Comparison of ENCODE assay signal across 21 mouse cellular contexts in the genomic region with DNA sequence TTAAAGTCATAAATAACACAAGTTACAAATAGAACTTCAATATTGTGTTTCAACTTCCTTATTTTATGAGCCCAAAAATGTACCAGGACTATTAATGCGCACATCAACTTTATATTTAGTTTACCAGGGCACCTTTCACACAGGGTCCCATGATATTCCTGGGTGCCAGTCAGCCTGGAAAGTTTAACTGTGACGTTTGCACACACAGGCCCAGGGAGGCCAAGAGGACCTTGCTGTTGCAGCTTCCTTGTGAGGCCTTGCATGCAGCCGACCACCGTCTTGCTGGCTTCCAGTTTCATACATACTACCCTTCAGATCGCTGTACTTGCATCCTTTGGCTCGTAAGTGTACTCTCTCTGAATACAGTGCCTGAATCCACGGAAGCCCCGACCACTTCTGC. TPM values are rescaled to one million over a fixed set of nuclear protein-coding genes. Genes with fewer than 3 reads are reported as not detected.
A peak's percentile ranks its signal among the peaks of the same experiment; 100 is the strongest.
DNase-seq lines count a peak whose midpoint lies in the region; ATAC-seq and TF ChIP-seq lines count a peak whose summit lies in the region.
"Had no signal": no experiment of that assay in that cellular context is flagged by ENCODE, and none has a peak within 500 bp of the region (broad histone marks: within the 10 kb centered on the region; RNA-seq: fewer than 3 reads in every experiment).

No protein-coding gene starts in this region.

- peak overlapping the region; percentile 15; the same call in 1 of the 2 replicates for H3K27ac ChIP-seq in liver, adult 2 months (replicated peaks; ENCODE audit: insufficient read depth, low read depth, low read length)
- H3K27ac ChIP-seq in liver, embryonic 15.5 days (replicated peaks): peak overlapping the region; percentile 65
- 0 out of 2 replicates have a peak overlapping the region, but pooled peaks have one; percentile 6 for H3K27ac ChIP-seq in small intestine, adult 2 months (ENCODE audit: insufficient read depth, low read depth, low read length)
- H3K27ac ChIP-seq: embryonic facial prominence, embryonic 15.5 days; forebrain, embryonic 10.5 days; hindbrain, embryonic 13.5 days; limb, embryonic 13.5 days had no signal

- peaks cover 34% of the 10 kb centered on the region for H3K4me1 ChIP-seq in liver, adult 2 months (ENCODE audit: control insufficient read depth, insufficient read depth, low read length)
- H3K4me1 ChIP-seq in liver, embryonic 15.5 days (replicated peaks): peaks cover 71% of the 10 kb centered on the region
- H3K4me1 ChIP-seq in small intestine, adult 2 months (ENCODE audit: control insufficient read depth, insufficient read depth, insufficient read length, low read length): peaks cover 28% of the 10 kb centered on the region; the same call in 1 of the 2 replicates

- DNase-seq in liver, adult 2 months (ENCODE audit: extremely low read depth, low read depth, low spot score): no peak
- no peak for DNase-seq in liver
- DNase-seq in kidney, adult 11 months: no peak
- no peak for DNase-seq in adrenal gland, postnatal 14 days
- DNase-seq in urinary bladder, postnatal 10 days (ENCODE audit: low spot score): no peak
- DNase-seq: adrenal gland, postnatal 10 days; cerebellum, adult 11 months; cerebellum, postnatal 25 days; heart, postnatal 10 days; midbrain, embryonic 14.5 days; right cerebral cortex, postnatal 25 days had no signal

- H3K4me2 ChIP-seq in liver, embryonic 15.5 days: peak overlapping the region; percentile 27; the same call in 1 of the 2 replicates
- H3K4me2 ChIP-seq: embryonic facial prominence, embryonic 15.5 days; hindbrain, embryonic 13.5 days; limb, embryonic 13.5 days had no signal

- no peak for TF ChIP-seq POLR2A in liver, adult 2 months (IDR thresholded peaks at IDR 0.05; ENCODE audit: extremely low read depth, insufficient read depth, low read length)
- TF ChIP-seq POLR2A in small intestine, adult 2 months (IDR thresholded peaks at IDR 0.05; ENCODE audit: low read depth, low read length): no peak

- H3K4me3 ChIP-seq in liver, adult 2 months (ENCODE audit: insufficient read depth, low read depth, low read length): no peak overlapping the region
- no peak overlapping the region for H3K4me3 ChIP-seq in liver, embryonic 15.5 days (replicated peaks)
- no peak overlapping the region for H3K4me3 ChIP-seq in small intestine, adult 2 months (ENCODE audit: low read depth, low read length)
- H3K4me3 ChIP-seq: embryonic facial prominence, embryonic 15.5 days; forebrain, embryonic 10.5 days; hindbrain, embryonic 13.5 days; limb, embryonic 13.5 days; myocyte had no signal

- TF ChIP-seq CTCF in liver, adult 2 months (IDR thresholded peaks at IDR 0.05; ENCODE audit: low read depth, low read length): no peak
- no peak for TF ChIP-seq CTCF in small intestine, adult 2 months (IDR thresholded peaks at IDR 0.05; ENCODE audit: extremely low read depth, insufficient read length, insufficient replicate concordance, low read depth, low read length)

- peaks cover 33% of the 10 kb centered on the region for H3K79me2 ChIP-seq in liver, adult 2 months (ENCODE audit: control insufficient read depth, insufficient read depth, low read length)

- no peak overlapping the region for H3K9ac ChIP-seq in liver, adult 2 months (ENCODE audit: low read depth, low read length)
- H3K9ac ChIP-seq in liver, embryonic 15.5 days: no peak overlapping the region
- H3K9ac ChIP-seq: embryonic facial prominence, embryonic 15.5 days; hindbrain, embryonic 13.5 days; limb, embryonic 13.5 days had no signal

- no peaks in the 10 kb centered on the region for H3K36me3 ChIP-seq in liver, adult 2 months (ENCODE audit: control insufficient read depth, insufficient read depth, low read length)
- H3K36me3 ChIP-seq in liver, embryonic 15.5 days (replicated peaks): no peaks in the 10 kb centered on the region
- H3K36me3 ChIP-seq in small intestine, adult 2 months (ENCODE audit: control insufficient read depth, insufficient read depth, low read length): no peaks in the 10 kb centered on the region
- H3K36me3 ChIP-seq: embryonic facial prominence, embryonic 15.5 days; hindbrain, embryonic 13.5 days; limb, embryonic 13.5 days had no signal

- 0 out of 2 replicates have a peak, but pooled peaks have one; percentile 25 for ATAC-seq in erythroblast, adult 5-6 weeks (replicated peaks; ENCODE audit: low FRiP score, poor library complexity, severe bottlenecking)
- no peak for ATAC-seq in liver, embryonic 15.5 days (ENCODE audit: insufficient read depth)
- ATAC-seq: activated CD4-positive, CD25-positive, alpha-beta regulatory T cell, adult 4 months; inflammation-experienced regulatory T-cells, adult 6 months had no signal

- no peaks in the 10 kb centered on the region for H3K9me3 ChIP-seq in liver, embryonic 15.5 days (replicated peaks)
- H3K9me3 ChIP-seq: embryonic facial prominence, embryonic 15.5 days; forebrain, embryonic 10.5 days; hindbrain, embryonic 13.5 days; limb, embryonic 13.5 days had no signal

- H3K27me3 ChIP-seq in liver, adult 2 months (ENCODE audit: control insufficient read depth, insufficient read depth, low read length): no peaks in the 10 kb centered on the region
- H3K27me3 ChIP-seq in liver, embryonic 15.5 days: no peaks in the 10 kb centered on the region
- no peaks in the 10 kb centered on the region for H3K27me3 ChIP-seq in small intestine, adult 2 months (ENCODE audit: control insufficient read depth, insufficient read depth, low read length)
- H3K27me3 ChIP-seq: embryonic facial prominence, embryonic 15.5 days; hindbrain, embryonic 13.5 days; limb, embryonic 13.5 days had no signal

- WGBS in liver, adult 2 months: 67% methylated on average over 8 of the region's 8 CpGs
- WGBS in liver, embryonic 15.5 days (ENCODE audit: insufficient replicate concordance): 62% methylated on average over 8 of the region's 8 CpGs
- WGBS in small intestine, adult 2 months: 53% methylated on average over 8 of the region's 8 CpGs

RNA-seq across cellular contexts. Expression of gene Usp6nl, which starts 8.3 kb away (rescaled TPM):
- 7.6 and 7.7 TPM in 2 replicates for total RNA-seq in liver, adult 2 months (2014; rRNA removed)
- polyA plus RNA-seq in liver, adult 2 months (2012; rRNA removed): 7.6 and 7.9 TPM in 2 replicates
- 5.0 and 5.8 TPM in 2 replicates for total RNA-seq in erythroblast, adult 5-6 weeks (2015; ENCODE audit: low replicate concordance)
- 6.5 and 17.1 TPM in 2 replicates for total RNA-seq in erythroblast, adult 5-6 weeks (2017; ENCODE audit: low replicate concordance)
- 2.5 and 3.1 TPM in 2 replicates for polyA plus RNA-seq in liver, embryonic 15.5 days (2015; fragmentation: Nextera tagmentation; extraction: Ambion mirVana)
- 3.1 and 6.3 TPM in 2 replicates for polyA plus RNA-seq in small intestine, adult 2 months (2012; rRNA removed)
- 28.8 and 29.2 TPM in 2 replicates for total RNA-seq in adrenal gland, postnatal 14 days (2021)

Comparison
In these comparisons a context has a peak if more than half of its experiments do, and no peak if none do; other contexts are left out.
1. H3K27ac ChIP-seq: peak in every context shown above with its lines; median percentile 65 in liver, embryonic 15.5 days; 15 in liver, adult 2 months; 6 in small intestine, adult 2 months.